ENCODE assay signal across 36 mouse cellular contexts in genomic region chr17:35601249-35601648, GRCm38 (mm10). TPM values are rescaled to one million over a fixed set of nuclear protein-coding genes. Genes with fewer than 3 reads are reported as not detected.
A peak's percentile ranks its signal among the peaks of the same experiment; 100 is the strongest.
DNase-seq lines count a peak whose midpoint lies in the region; ATAC-seq and TF ChIP-seq lines count a peak whose summit lies in the region.
"Had no signal": no experiment of that assay in that cellular context is flagged by ENCODE, and none has a peak within 500 bp of the region (broad histone marks: within the 10 kb centered on the region; RNA-seq: fewer than 3 reads in every experiment).

Gene Sfta2 (plus strand): TSS chr17:35601549.

- TF ChIP-seq EP300 in MEL (IDR thresholded peaks at IDR 0.05; ENCODE audit: low read depth in 1 of 2, low read length in 2 of 2): no peak

- DNase-seq in lung, embryonic 14.5 days: no peak
- no peak for DNase-seq in lung, postnatal 4 days
- DNase-seq in MEL (ENCODE audit: low read depth, low spot score): no peak
- DNase-seq in adrenal gland, adult (ENCODE audit: inconsistent age in 2 of 2, low spot score in 1 of 2): no peak
- DNase-seq in forebrain, postnatal 0 days: no peak
- DNase-seq: adrenal gland, postnatal 10 days; B cell, adult 2 months; cerebellum, adult 9-11 months; embryo, embryonic 11 days; gastrocnemius, postnatal 10 days; heart, postnatal 10 days; kidney, adult 8-10 months; kidney, postnatal 25 days; liver, embryonic 13.5 days; right cerebral cortex, postnatal 4 days; thymus, postnatal 25 days had no signal

- TF ChIP-seq POLR2A in MEL (IDR thresholded peaks at IDR 0.05; ENCODE audit: control insufficient read depth in 1 of 2, insufficient read depth in 1 of 2, low read depth in 1 of 2, low read length in 2 of 2, poor library complexity in 1 of 2): no peak

- no peak within 1 kb of the TSS for H3K9ac ChIP-seq in lung, embryonic 14.5 days
- peak within 1 kb of the TSS; percentile 17; the same call in 1 of the 2 replicates for H3K9ac ChIP-seq in MEL (ENCODE audit: control insufficient read depth, low read depth, low read length, poor library complexity, severe bottlenecking)
- no peak within 1 kb of the TSS for H3K9ac ChIP-seq in intestine, embryonic 15.5 days
- no peak within 1 kb of the TSS for H3K9ac ChIP-seq in stomach, embryonic 16.5 days (ENCODE audit: low read length)
- no peak within 1 kb of the TSS for H3K9ac ChIP-seq in forebrain, postnatal 0 days
- H3K9ac ChIP-seq: embryonic facial prominence, embryonic 15.5 days; forebrain, embryonic 12.5 days; heart, embryonic 13.5 days; hindbrain, embryonic 14.5 days; limb, embryonic 15.5 days; liver, embryonic 13.5 days; midbrain, embryonic 12.5 days; neural tube, embryonic 13.5 days had no signal

- H3K79me2 ChIP-seq in MEL (ENCODE audit: control insufficient read depth, insufficient read depth, low read length, poor library complexity): no peaks in the 10 kb centered on the region

- H3K9me3 ChIP-seq in lung, embryonic 14.5 days (ENCODE audit: low read depth, low read length): no peaks in the 10 kb centered on the region
- H3K9me3 ChIP-seq in MEL (replicated peaks; ENCODE audit: insufficient read depth, low read length): no peaks in the 10 kb centered on the region
- H3K9me3 ChIP-seq in intestine, embryonic 15.5 days: no peaks in the 10 kb centered on the region
- no peaks in the 10 kb centered on the region for H3K9me3 ChIP-seq in stomach, embryonic 16.5 days (replicated peaks; ENCODE audit: control insufficient read depth, low read length)
- H3K9me3 ChIP-seq in forebrain, postnatal 0 days (ENCODE audit: low read length): no peaks in the 10 kb centered on the region
- H3K9me3 ChIP-seq: embryonic facial prominence, embryonic 15.5 days; forebrain, embryonic 12.5 days; limb, embryonic 10.5 days; limb, embryonic 15.5 days; liver, embryonic 13.5 days; neural tube, embryonic 13.5 days had no signal

- no peaks in the 10 kb centered on the region for H3K36me3 ChIP-seq in lung, embryonic 14.5 days (ENCODE audit: insufficient read depth)
- no peaks in the 10 kb centered on the region for H3K36me3 ChIP-seq in MEL (ENCODE audit: control insufficient read depth in 1 of 2, insufficient read depth in 2 of 2, low read length in 2 of 2)
- H3K36me3 ChIP-seq in intestine, embryonic 15.5 days: no peaks in the 10 kb centered on the region
- H3K36me3 ChIP-seq in stomach, embryonic 16.5 days (ENCODE audit: control insufficient read depth, insufficient read depth, low read length): no peaks in the 10 kb centered on the region
- no peaks in the 10 kb centered on the region for H3K36me3 ChIP-seq in forebrain, postnatal 0 days (ENCODE audit: insufficient read depth)
- H3K36me3 ChIP-seq: embryonic facial prominence, embryonic 15.5 days; forebrain, embryonic 12.5 days; heart, embryonic 13.5 days; limb, embryonic 10.5 days; limb, embryonic 15.5 days; liver, embryonic 13.5 days; midbrain, embryonic 12.5 days; neural tube, embryonic 13.5 days had no signal

- TF ChIP-seq CTCF in lung, embryonic 14.5 days (IDR thresholded peaks at IDR 0.05; ENCODE audit: low read depth): no peak
- TF ChIP-seq CTCF in MEL (IDR thresholded peaks at IDR 0.05 in 2 of 3, conservative IDR thresholded peaks at IDR 0.05 in 1 of 3; ENCODE audit: control insufficient read depth in 1 of 3, insufficient read depth in 1 of 3, low read depth in 2 of 3, low read length in 3 of 3, poor library complexity in 1 of 3, severe bottlenecking in 1 of 3): no peak
- no peak for TF ChIP-seq CTCF in forebrain, postnatal 0 days (IDR thresholded peaks at IDR 0.05; ENCODE audit: low read depth)

- no peak within 1 kb of the TSS for H3K4me3 ChIP-seq in lung, embryonic 14.5 days (ENCODE audit: low read depth, low read length)
- H3K4me3 ChIP-seq in MEL (ENCODE audit: control insufficient read depth in 1 of 2, insufficient read depth in 1 of 2, low read depth in 2 of 2, low read length in 2 of 2): peak within 1 kb of the TSS; percentile 23 to 52; a peak in 3 of 4 replicates
- no peak within 1 kb of the TSS for H3K4me3 ChIP-seq in intestine, embryonic 15.5 days (replicated peaks)
- H3K4me3 ChIP-seq in stomach, embryonic 16.5 days (replicated peaks; ENCODE audit: low read length): no peak within 1 kb of the TSS
- no peak within 1 kb of the TSS for H3K4me3 ChIP-seq in forebrain, postnatal 0 days (ENCODE audit: low read depth, low read length)
- H3K4me3 ChIP-seq: embryonic facial prominence, embryonic 15.5 days; forebrain, embryonic 12.5 days; heart, embryonic 13.5 days; layer of hippocampus, adult 2 months; left cerebral cortex, adult 2 months; limb, embryonic 10.5 days; limb, embryonic 15.5 days; liver, embryonic 13.5 days; midbrain, embryonic 12.5 days; myocyte; neural tube, embryonic 13.5 days had no signal

- no peaks in the 10 kb centered on the region; the same call in 1 of the 2 replicates for H3K4me1 ChIP-seq in lung, embryonic 14.5 days (ENCODE audit: insufficient read depth)
- peaks cover 0 to 4% of the 10 kb centered on the region in 2 experiments; a peak in 1 of 4 replicates for H3K4me1 ChIP-seq in MEL (ENCODE audit: control insufficient read depth in 1 of 2, insufficient read depth in 2 of 2, low read length in 2 of 2)
- no peaks in the 10 kb centered on the region for H3K4me1 ChIP-seq in intestine, embryonic 15.5 days (replicated peaks)
- H3K4me1 ChIP-seq in stomach, embryonic 16.5 days (ENCODE audit: control insufficient read depth, insufficient read depth, low read length): 0 out of 2 replicates have a peak, but pooled peaks cover 4% of the 10 kb centered on the region
- no peaks in the 10 kb centered on the region for H3K4me1 ChIP-seq in forebrain, postnatal 0 days (ENCODE audit: insufficient read depth)
- H3K4me1 ChIP-seq: forebrain, embryonic 12.5 days; heart, embryonic 13.5 days; limb, embryonic 10.5 days; liver, embryonic 13.5 days; megakaryocyte, embryonic 14.5 days; midbrain, embryonic 12.5 days; neural tube, embryonic 13.5 days had no signal

- TF ChIP-seq RAD21 in MEL (IDR thresholded peaks at IDR 0.05; ENCODE audit: low read depth, low read length): no peak

- H3K27ac ChIP-seq in lung, embryonic 14.5 days (ENCODE audit: low read depth): no peak within 1 kb of the TSS
- no peak within 1 kb of the TSS for H3K27ac ChIP-seq in MEL (ENCODE audit: control insufficient read depth, low read depth, low read length)
- no peak within 1 kb of the TSS for H3K27ac ChIP-seq in intestine, embryonic 15.5 days
- peak within 1 kb of the TSS; percentile 68 for H3K27ac ChIP-seq in stomach, embryonic 16.5 days (ENCODE audit: low read length)
- H3K27ac ChIP-seq in forebrain, postnatal 0 days (ENCODE audit: low read depth, low read length): no peak within 1 kb of the TSS
- H3K27ac ChIP-seq: embryonic facial prominence, embryonic 15.5 days; forebrain, embryonic 12.5 days; heart, embryonic 13.5 days; hindbrain, embryonic 14.5 days; layer of hippocampus, adult 2 months; left cerebral cortex, adult 2 months; limb, embryonic 10.5 days; limb, embryonic 15.5 days; liver, embryonic 13.5 days; midbrain, embryonic 12.5 days; neural tube, embryonic 13.5 days had no signal

- no peaks in the 10 kb centered on the region; the same call in 1 of the 2 replicates for H3K27me3 ChIP-seq in lung, embryonic 14.5 days (ENCODE audit: insufficient read depth, low read length)
- peaks cover 2% of the 10 kb centered on the region in 2 experiments; a peak in 2 of 4 replicates for H3K27me3 ChIP-seq in MEL (ENCODE audit: control insufficient read depth in 1 of 2, insufficient read depth in 2 of 2, low read length in 2 of 2)
- no peaks in the 10 kb centered on the region for H3K27me3 ChIP-seq in intestine, embryonic 15.5 days (replicated peaks)
- no peaks in the 10 kb centered on the region for H3K27me3 ChIP-seq in stomach, embryonic 16.5 days (ENCODE audit: control insufficient read depth, insufficient read depth, low read length)
- H3K27me3 ChIP-seq in forebrain, postnatal 0 days (ENCODE audit: insufficient read depth, low read length): no peaks in the 10 kb centered on the region
- H3K27me3 ChIP-seq: embryonic facial prominence, embryonic 15.5 days; forebrain, embryonic 12.5 days; limb, embryonic 15.5 days; liver, embryonic 13.5 days; midbrain, embryonic 12.5 days; neural tube, embryonic 13.5 days had no signal

- no peak within 1 kb of the TSS for H3K4me2 ChIP-seq in lung, embryonic 14.5 days
- peak within 1 kb of the TSS; percentile 26 for H3K4me2 ChIP-seq in intestine, embryonic 15.5 days (replicated peaks)
- H3K4me2 ChIP-seq in stomach, embryonic 16.5 days (ENCODE audit: low read depth, low read length): peak within 1 kb of the TSS; percentile 16; the same call in 1 of the 2 replicates
- no peak within 1 kb of the TSS for H3K4me2 ChIP-seq in forebrain, postnatal 0 days (ENCODE audit: low read depth)
- H3K4me2 ChIP-seq: embryonic facial prominence, embryonic 15.5 days; forebrain, embryonic 12.5 days; heart, embryonic 13.5 days; hindbrain, embryonic 14.5 days; limb, embryonic 15.5 days; liver, embryonic 13.5 days; midbrain, embryonic 12.5 days; neural tube, embryonic 13.5 days had no signal

- ATAC-seq in lung, embryonic 14.5 days (ENCODE audit: insufficient read depth): no peak
- no peak for ATAC-seq in intestine, embryonic 15.5 days
- ATAC-seq in stomach, embryonic 16.5 days (ENCODE audit: insufficient read depth, low FRiP score): peak; percentile 22; the same call in 1 of the 2 replicates
- ATAC-seq in forebrain, postnatal 0 days: no peak

- WGBS in lung, embryonic 14.5 days: 44% methylated on average over 2 of the region's 2 CpGs
- WGBS in intestine, embryonic 15.5 days: 52% methylated on average over 2 of the region's 2 CpGs
- 43% methylated on average over 2 of the region's 2 CpGs for WGBS in stomach, embryonic 16.5 days
- WGBS in forebrain, postnatal 0 days: 71% methylated on average over 2 of the region's 2 CpGs

TF ChIP-seq in MEL, 35 proteins besides CTCF, POLR2A, EP300 and RAD21:
- no peak for TF ChIP-seq ZMIZ1 (IDR thresholded peaks at IDR 0.05; ENCODE audit: low read depth, low read length)
- no peak for TF ChIP-seq MEF2A (IDR thresholded peaks at IDR 0.05; ENCODE audit: extremely low read depth, insufficient replicate concordance, low read depth, low read length, poor library complexity, severe bottlenecking)
- TF ChIP-seq ZC3H11A (IDR thresholded peaks at IDR 0.05; ENCODE audit: low read depth, low read length): no peak

RNA-seq across cellular contexts. Expression of gene Sfta2, which starts in this region (rescaled TPM):
- 61.3 and 64.3 TPM in 2 replicates for polyA plus RNA-seq in lung, embryonic 14.5 days (2014; fragmentation: Nextera tagmentation; extraction: Ambion mirVana)
- total RNA-seq in MEL (2012; rRNA removed): not detected in 2 replicates
- polyA plus RNA-seq in MEL (2012; ENCODE audit: insufficient read depth in 1 of 2, insufficient read length in 2 of 2, low read depth in 1 of 2, low replicate concordance in 2 of 2, missing spikeins in 1 of 2): not detected
- polyA plus RNA-seq in intestine, embryonic 15.5 days (2015; fragmentation: Nextera tagmentation; extraction: Ambion mirVana): 2.6 and 2.8 TPM in 2 replicates
- 10.2 and 14.0 TPM in 2 replicates for polyA plus RNA-seq in stomach, embryonic 16.5 days (2015; fragmentation: Nextera tagmentation; extraction: Ambion mirVana)
- not detected in 2 replicates for total RNA-seq in forebrain, postnatal 0 days (2014; rRNA removed)
- not detected in 2 replicates for polyA plus RNA-seq in forebrain, postnatal 0 days (2015; fragmentation: Nextera tagmentation; extraction: Ambion mirVana)
- total RNA-seq: adrenal gland, postnatal 10 days; ES-E14; gastrocnemius, postnatal 10 days; heart, adult 8-10 months; heart, postnatal 10 days; hematopoietic stem cell, adult 5-6 weeks; layer of hippocampus, adult 2 months; layer of hippocampus, postnatal 14 days; left cerebral cortex, adult 2 months; midbrain, postnatal 0 days had no signal
- polyA plus RNA-seq: forebrain, embryonic 12.5 days; hindbrain, embryonic 14.5 days; limb, embryonic 10.5 days; limb, embryonic 15.5 days; liver, embryonic 13.5 days; midbrain, embryonic 12.5 days; midbrain, postnatal 0 days; myocyte; neural tube, embryonic 13.5 days; spleen, adult 2 months had no signal

Comparison
In these comparisons a context has a peak if more than half of its experiments do, and no peak if none do; other contexts are left out.
1. H3K4me2 ChIP-seq: peak in intestine, embryonic 15.5 days (single experiment) and stomach, embryonic 16.5 days (single experiment); none in lung, embryonic 14.5 days (single experiment) and forebrain, postnatal 0 days (single experiment).
2. H3K4me3 ChIP-seq: peak in MEL (2 of 2); none in lung, embryonic 14.5 days (single experiment), intestine, embryonic 15.5 days (single experiment), stomach, embryonic 16.5 days (single experiment) and forebrain, postnatal 0 days (single experiment).